Mouse (Mus musculus): ENCODE data around the gene BC030870.

BC030870 gene

DNA sequence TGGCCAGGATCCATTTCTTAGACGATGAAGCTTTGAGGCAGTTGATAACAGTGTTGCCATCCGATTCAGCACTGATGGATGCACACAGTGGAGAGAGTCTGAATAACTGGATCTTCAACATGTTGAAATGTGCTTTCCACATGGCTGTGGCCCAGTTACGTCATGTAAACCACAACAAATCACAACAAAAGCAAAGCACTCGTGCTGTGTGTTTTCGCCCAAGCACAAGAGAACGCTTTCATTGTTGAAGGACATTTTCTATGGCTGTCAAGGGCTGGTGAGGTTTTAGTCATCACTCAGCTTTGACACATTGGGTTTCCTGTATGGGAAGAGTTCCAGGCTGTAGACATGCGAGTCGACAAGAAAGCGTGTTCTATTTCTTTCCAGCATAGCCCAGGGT lies 48.6 kb downstream of the BC030870 start:
- intact Hi-C loops (cut with DNase I): no loop called here

DNA sequence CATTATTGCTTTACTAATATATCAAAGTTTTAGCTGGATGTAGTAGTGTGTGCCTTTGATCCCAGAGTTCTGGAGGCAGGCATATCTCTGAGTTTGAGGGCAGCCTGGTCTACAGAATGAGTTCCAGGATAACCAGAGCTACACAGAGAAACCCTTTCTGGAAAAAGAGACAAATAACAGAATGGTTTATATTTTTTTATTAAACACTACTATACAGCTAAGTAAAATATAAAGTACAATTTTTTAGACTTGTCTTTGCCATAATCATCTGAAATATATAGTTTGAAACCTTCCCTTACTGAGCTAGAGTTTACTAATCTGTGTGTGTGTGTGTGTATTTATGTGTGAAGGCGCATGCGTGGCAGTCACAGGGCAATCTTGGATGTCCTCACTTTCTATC lies 54.6 kb downstream of the BC030870 start, which contains the start of gene Gm10663:
Gene Gm10663 (plus strand): TSS at position 301 of the 400 bp plus-strand sequence.
- intact Hi-C loops (cut with DNase I): no loop called here

DNA sequence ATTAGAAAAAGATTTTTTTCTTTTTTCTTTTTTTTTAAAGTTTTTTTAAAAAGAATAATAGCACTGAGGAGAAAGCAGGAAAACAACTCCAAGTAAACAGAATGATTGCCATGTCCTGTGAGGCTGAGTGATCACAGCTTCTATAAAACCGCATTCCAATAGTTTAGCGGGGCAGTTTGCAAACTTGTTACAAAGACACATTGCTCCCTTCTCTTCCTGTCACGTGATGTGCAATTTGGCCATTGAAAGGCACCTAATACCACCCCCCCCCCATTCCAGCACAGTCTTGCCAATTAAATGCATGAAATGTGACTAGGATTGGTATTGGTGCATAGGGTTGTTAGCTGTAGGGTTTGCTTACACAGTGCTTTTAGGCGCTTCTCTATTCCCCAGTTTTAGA lies 58.4 kb downstream of the BC030870 start:
- intact Hi-C loops (cut with DNase I): no loop called here

DNA sequence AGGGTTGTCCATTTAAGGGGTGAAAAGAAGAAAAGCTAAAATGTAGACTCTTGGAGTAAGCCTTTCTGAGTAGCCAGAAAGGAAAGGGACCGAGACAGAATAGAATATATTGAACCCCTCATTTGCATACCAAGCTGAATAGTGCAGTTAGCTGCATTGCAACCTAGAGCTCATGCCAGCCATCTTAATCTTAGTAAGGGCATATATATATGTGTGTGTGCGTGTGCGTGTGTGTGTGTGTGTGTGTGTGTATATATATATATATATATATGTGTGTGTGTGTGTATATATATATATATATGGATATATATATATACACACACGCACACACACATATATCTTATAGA lies 60.9 kb downstream of the BC030870 start:
- intact Hi-C loops (cut with DNase I): no loop called here

DNA sequence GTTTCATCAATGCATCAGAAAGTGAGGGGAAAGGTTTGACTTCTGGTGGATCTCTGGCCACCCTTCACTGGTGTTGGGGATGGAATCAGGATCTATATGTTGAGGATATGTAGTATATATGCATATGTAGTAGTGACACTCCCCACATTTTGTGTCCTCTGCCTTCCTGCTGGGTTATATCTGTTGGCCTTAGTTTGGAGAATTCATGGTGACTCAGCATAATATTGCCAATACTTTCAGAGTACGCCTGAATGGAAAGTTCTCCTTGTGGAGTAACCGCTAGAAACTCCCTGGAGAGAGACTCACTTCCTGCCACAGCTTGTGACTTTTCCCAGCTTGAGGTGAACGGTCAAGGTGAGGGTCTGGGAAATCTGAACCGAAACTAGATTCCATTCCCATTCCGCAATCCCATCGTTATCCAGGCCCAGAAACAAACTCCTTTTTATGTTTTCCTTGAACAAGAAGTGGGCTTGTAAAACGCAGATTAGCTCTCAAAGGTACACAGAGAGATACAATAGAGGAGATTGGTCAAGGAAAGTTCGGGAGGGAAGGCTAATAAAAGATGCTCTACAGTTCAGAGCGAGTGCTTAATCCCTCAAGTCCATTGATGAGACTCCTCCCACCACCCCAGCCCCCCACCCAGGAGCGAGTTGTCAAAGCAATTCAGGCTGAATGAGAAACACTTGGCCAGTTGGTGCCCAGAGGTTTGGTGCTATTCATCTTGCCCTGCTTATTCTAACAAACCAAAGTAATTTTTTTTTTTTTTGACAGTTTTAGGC lies 61.5 kb downstream of the BC030870 start:
- intact Hi-C loops (cut with DNase I): no loop called here

DNA sequence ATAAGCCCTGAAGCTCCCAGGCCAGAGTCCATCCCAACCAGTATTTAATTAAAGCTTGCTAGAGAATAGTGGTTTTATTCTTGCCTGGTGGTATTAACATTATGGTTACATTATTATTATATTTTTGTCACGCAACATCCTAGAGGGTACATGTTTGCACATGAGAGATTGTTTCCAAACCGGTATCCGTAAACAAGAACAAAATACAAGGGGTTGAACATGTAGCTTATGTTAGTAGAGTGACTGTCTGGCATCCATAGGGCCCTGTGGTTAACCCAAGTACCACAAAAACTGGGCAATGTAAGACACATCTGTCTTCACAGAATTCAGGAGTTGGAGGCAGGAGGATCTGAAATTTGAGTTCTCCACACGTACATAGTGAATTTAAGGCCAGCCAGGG lies 62.3 kb downstream of the BC030870 start:
- intact Hi-C loops (cut with DNase I): no loop called here

DNA sequence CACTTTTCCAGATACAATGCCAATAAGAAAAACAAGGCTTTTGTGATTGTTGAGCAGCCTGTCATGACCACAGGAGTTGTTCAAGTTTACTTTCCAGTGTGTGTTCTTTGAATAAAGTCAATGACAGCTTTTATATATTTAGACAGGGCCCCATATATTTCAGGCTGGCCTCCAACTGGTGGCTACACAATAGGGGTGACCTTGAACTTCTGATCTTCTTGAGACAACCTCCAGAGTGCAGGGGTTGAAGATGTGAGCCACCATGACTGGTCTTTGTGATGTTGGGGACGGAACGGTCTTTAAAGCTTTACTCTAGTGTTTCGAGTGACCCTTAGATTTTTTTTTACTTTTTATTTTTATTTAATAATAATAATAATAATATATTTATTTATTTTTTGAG lies 63.7 kb downstream of the BC030870 start:
- intact Hi-C loops (cut with DNase I): no loop called here

DNA sequence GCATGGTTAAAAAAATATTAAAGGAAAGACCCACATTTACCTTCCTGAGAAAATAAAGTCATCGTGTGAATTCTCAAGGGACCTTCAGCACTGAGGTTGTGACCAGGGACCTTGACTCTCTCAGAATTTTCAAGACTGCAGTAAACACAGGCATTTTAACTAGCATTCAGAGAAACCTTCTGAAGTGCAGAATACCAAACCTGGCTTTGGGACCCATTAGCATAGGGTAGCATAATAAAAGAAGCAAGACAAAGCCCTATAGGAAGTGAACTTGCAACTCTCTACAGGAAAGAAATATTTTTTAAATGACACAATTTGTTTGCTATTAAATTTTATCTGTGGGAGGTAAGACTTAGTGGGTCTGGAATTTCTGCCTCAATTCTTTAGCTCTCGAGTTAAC lies 65.3 kb downstream of the BC030870 start:
- intact Hi-C loops (cut with DNase I): no loop called here

DNA sequence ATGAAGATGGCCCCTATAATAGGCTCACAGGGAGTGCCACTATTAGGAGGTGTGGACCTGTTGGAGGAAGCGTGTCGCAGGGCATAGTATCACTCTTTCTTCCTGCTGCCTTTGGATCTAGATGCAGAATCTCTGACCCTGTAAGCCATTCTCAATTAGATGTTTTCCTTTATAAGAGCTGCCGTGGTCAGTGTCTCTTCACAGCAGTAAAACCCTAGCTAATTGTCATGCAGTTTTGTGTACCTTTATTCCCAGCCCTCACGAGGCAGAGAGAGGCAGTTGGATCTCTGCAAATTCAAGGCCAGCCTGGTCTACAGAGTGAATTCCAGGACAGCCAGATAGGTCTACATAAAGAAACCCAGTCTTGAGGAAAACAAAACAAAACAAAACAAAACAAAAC lies 67.2 kb downstream of the BC030870 start:
- intact Hi-C loops (cut with DNase I): no loop called here

DNA sequence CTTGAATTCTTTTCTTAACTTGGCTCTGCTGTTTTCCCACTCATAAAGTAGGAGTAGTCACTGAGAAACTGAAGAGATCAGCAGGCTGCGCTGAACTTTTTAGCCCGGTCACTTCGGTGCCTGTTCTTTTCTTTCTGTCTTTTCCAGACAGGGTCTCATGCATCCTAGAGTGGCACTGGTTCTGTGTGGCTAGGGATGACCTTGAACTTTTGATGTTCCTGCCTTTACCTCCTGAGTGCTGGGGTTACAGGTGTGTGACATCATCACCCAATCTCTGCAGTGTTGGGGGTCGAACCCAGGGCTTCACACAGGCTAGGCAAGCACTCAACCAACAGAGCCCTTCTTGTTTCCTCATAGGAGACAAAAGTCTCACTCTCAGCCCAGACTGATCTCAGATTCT lies 72.6 kb downstream of the BC030870 start:
- intact Hi-C loops (cut with DNase I): no loop called here

DNA sequence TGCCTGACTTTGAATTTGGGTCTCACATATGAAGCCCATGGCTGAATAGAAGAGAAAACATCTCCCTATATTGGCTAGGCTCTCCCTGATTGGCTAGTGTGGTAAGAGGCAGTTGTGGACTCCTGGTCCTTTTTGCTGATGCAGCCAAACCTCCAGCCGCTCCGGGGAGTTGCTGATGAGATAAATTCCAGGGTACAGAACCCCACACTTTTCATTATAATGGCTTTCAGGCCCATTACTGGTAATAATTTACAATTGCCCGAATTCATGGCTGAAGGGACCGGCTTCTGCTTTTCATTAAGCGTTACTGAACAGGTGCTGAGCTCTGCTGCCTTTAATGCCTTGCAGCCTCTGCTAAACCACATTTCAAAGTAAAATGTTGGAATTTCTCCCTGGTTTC lies 75.4 kb downstream of the BC030870 start:
- intact Hi-C loops (cut with DNase I): no loop called here

DNA sequence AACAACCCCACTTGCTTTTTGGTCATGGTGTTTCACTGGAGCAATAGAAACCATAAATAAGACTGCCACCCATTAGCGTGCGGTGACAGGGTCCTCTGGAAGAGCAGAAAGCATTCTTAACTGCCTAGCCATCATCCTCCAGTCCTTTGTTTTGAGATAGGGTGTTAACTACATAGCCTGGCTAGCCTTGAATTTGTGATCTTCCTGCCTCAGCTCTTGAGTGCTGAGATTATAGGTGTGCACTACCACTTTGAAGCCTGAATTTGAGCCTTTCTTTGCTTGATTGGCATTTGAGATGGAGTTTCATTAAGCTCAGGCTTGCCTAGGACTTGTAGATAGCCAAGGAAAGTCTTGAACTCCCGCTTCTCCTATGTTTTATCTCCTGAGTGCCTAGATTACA lies 75.8 kb downstream of the BC030870 start:
- intact Hi-C loops (cut with DNase I): no loop called here

DNA sequence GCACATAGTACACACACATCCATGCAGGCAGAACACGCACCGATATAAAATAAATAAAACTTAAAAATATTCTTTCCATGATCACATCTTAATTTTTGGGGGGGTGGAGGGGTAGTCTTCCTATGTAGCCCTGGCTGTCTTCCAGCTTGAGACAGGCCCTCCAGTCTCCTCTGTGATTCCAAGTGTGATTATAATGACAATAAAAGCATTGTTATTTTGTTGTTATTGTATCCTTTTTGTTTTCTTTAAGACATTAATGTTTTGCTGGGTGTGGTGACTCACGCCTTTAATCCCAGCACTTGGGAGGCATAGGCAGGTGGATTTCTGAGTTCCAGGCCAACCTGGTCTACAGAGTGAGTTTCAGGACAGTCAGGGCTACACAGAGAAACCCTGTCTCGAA lies 81.6 kb downstream of the BC030870 start:
- intact Hi-C loops (cut with DNase I): no loop called here

DNA sequence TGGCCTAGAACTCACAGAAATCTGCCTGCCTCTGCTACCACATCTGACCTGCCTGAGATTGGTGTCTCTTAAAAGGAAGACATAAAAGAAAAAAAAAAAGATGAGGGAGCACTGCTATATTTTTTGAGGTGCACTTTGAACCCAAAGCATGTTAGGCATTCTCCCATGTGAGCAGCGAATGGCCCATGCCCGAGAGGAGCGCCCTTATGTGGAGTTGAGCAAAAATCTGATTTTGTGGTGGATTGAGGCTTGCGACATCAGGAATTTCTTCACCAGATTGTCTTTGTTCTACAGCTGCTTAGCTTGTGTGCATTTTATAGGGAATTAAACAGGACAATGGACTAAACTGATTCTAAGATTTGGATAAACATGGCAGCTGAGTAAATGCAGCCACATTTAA lies 82.2 kb downstream of the BC030870 start:
- intact Hi-C loops (cut with DNase I): no loop called here

DNA sequence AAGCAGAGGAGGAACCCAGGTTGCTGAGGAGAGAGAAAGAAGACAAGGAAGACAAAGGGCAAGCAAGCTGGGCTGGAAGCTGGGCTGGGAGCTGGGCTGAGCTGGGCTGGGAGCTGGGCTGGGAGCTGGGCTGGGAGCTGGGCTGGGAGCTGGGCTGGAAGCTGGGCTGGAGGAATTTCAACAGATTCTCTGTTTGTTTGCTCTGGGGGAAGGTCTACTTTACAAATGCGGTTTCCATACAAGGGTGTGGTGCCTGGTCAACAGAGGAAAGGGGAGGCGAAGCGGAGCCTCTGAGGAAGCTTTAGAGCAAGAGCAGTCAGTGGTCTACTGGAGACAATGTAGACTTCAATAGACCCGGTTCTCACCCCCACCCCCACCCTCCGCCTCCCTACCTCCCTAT lies 82.8 kb downstream of the BC030870 start:
- intact Hi-C loops (cut with DNase I): no loop called here

DNA sequence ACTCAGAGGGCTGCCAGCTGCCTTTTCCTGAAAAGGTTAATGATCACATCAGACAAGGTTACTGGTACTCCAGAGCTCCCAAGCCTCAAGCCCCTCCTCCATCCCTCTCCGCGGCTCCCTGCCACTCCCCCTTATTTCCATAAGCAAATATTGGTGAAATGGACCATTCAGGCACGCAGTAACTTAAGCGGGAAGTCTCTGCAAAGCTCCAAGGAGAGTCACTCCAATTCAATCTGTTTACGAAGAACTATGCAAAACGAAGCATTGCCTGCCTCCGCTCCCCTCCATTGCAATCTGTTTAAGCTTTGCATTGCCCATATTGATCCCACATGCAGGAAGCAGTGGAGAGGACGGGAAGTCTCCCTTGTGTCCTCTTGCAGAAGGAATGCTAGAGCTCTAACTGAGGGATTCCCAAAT lies 92.2 kb downstream of the BC030870 start, which contains the start of gene Apela:
Gene Apela (minus strand): TSS at position 220 of the 417 bp plus-strand sequence.
- intact Hi-C loops (cut with DNase I): no loop called here

Small RNA genes lying within 50 kb of the gene (microRNA-seq; reads per million reads assigned to microRNA genes)
- 0 reads per million in 2 experiments for gene Gm24333

All from adrenal gland (tissue).